7 mouse cellular contexts compared by ENCODE assay signal in the genomic region with DNA sequence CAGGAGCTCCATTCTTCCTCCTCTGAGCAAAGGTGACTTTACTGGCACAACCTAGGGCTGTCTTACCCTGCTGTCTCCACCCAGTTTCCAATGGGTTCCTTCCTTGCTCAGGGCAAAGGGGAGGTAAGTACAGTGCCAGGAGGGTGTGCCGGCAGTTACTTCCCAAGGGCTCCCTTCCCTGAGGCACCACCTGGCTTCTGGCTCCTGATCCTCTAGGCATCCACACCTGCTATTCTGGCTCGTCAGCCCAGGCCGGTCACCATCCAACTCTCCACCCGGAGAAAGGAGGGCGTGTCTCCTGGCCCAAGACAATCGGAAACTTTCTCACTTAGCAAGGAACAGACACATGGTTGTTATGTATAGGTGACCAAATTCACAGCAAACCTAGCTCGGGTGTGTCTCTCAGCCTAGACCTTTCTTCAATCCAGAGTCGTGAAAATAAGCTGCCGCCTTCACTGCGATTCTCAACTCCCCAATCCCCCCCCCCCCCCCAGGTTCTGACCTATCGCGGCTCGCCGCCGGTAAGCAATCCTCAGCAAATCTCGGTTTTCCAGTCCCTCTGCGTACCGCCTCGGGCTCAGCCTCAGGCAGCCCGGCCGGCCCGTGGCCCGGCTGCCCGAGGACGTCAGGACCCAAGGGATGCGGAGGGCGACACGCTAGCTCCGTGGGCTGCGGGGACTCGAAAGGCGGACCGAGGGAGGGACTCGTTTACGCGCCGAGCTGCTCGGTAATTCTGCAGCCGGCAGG. TPM values are rescaled to one million over a fixed set of nuclear protein-coding genes. Genes with fewer than 3 reads are reported as not detected.
DNase-seq lines count a peak whose midpoint lies in the region; ATAC-seq and TF ChIP-seq lines count a peak whose summit lies in the region.

No protein-coding gene starts in this region.

- no peaks in the 10 kb centered on the region for H3K36me3 ChIP-seq in thymus, adult 2 months (ENCODE audit: control insufficient read depth, insufficient read depth, low read length)
- no peaks in the 10 kb centered on the region for H3K36me3 ChIP-seq in hindbrain, postnatal 0 days (ENCODE audit: insufficient read depth, low read length)
- H3K36me3 ChIP-seq in liver, embryonic 14.5 days (replicated peaks; ENCODE audit: control insufficient read depth, insufficient read depth, low read depth): no peaks in the 10 kb centered on the region
- H3K36me3 ChIP-seq in stomach, embryonic 15.5 days: no peaks in the 10 kb centered on the region

- peak; percentile 64 for ATAC-seq in hindbrain, postnatal 0 days
- peak; percentile 4; the same call in 1 of the 2 replicates for ATAC-seq in liver, embryonic 14.5 days (ENCODE audit: insufficient read depth)
- peak; percentile 9; the same call in 1 of the 2 replicates for ATAC-seq in stomach, embryonic 15.5 days (ENCODE audit: insufficient read depth, low FRiP score, low read depth)

- H3K9ac ChIP-seq in hindbrain, postnatal 0 days (replicated peaks; ENCODE audit: low read length): peak overlapping the region; percentile 85
- H3K9ac ChIP-seq in liver, embryonic 14.5 days (replicated peaks): peak overlapping the region; percentile 58; the same call in 1 of the 2 replicates
- H3K9ac ChIP-seq in stomach, embryonic 15.5 days: peak overlapping the region; percentile 75

- no peak for DNase-seq in thymus, adult 2 months
- no peak for DNase-seq in thymus, postnatal 0 days (ENCODE audit: low spot score)
- DNase-seq in hindbrain, postnatal 0 days (ENCODE audit: low spot score): no peak
- DNase-seq in liver, embryonic 14.5 days (ENCODE audit: low read depth in 3 of 3, low spot score in 3 of 3): no peak
- no peak for DNase-seq in adrenal gland, adult 8-10 months

- peaks cover 10% of the 10 kb centered on the region for H3K4me1 ChIP-seq in thymus, adult 2 months (replicated peaks; ENCODE audit: control insufficient read depth, insufficient read depth, low read length)
- peaks cover 58% of the 10 kb centered on the region for H3K4me1 ChIP-seq in embryonic fibroblast, embryonic 13.5 days (ENCODE audit: control insufficient read depth, insufficient read depth, low read length)
- H3K4me1 ChIP-seq in hindbrain, postnatal 0 days (ENCODE audit: insufficient read depth, low read length): peaks cover 53% of the 10 kb centered on the region
- H3K4me1 ChIP-seq in liver, embryonic 14.5 days (replicated peaks; ENCODE audit: control insufficient read depth in 2 of 2, insufficient read depth in 2 of 2, low read length in 1 of 2): peaks cover 0 to 44% of the 10 kb centered on the region in 2 experiments; a peak in 2 of 4 replicates
- peaks cover 85% of the 10 kb centered on the region for H3K4me1 ChIP-seq in stomach, embryonic 15.5 days

- TF ChIP-seq POLR2A in thymus, adult 2 months (IDR thresholded peaks at IDR 0.05; ENCODE audit: control insufficient read depth, extremely low read depth, insufficient read depth, low read length, poor library complexity): no peak
- TF ChIP-seq POLR2A in embryonic fibroblast, embryonic 13.5 days (IDR thresholded peaks at IDR 0.05; ENCODE audit: low read depth, low read length): no peak

- no peak overlapping the region for H3K27ac ChIP-seq in thymus, adult 2 months (ENCODE audit: control insufficient read depth, insufficient read depth, low read length)
- H3K27ac ChIP-seq in embryonic fibroblast, embryonic 13.5 days (ENCODE audit: insufficient read depth, low read length): peak overlapping the region; percentile 29; the same call in 1 of the 2 replicates
- peak overlapping the region; percentile 86 for H3K27ac ChIP-seq in hindbrain, postnatal 0 days
- H3K27ac ChIP-seq in liver, embryonic 14.5 days: no peak overlapping the region
- peak overlapping the region; percentile 91 for H3K27ac ChIP-seq in stomach, embryonic 15.5 days

- WGBS in thymus, adult 2 months: 3% methylated on average over 38 of the region's 39 CpGs
- WGBS in hindbrain, postnatal 0 days: under 1% methylated on average over 38 of the region's 39 CpGs
- WGBS in liver, embryonic 14.5 days (ENCODE audit: insufficient replicate concordance): 2% methylated on average over 39 of the region's 39 CpGs
- WGBS in stomach, embryonic 15.5 days: 1% methylated on average over 39 of the region's 39 CpGs

- H3K27me3 ChIP-seq in thymus, adult 2 months (ENCODE audit: control insufficient read depth, insufficient read depth, low read length): peaks cover 15% of the 10 kb centered on the region; the same call in 1 of the 2 replicates
- H3K27me3 ChIP-seq in hindbrain, postnatal 0 days (ENCODE audit: insufficient read depth, low read length): no peaks in the 10 kb centered on the region
- peaks cover 39% of the 10 kb centered on the region for H3K27me3 ChIP-seq in liver, embryonic 14.5 days (ENCODE audit: control insufficient read depth, insufficient read depth, low read length)
- H3K27me3 ChIP-seq in stomach, embryonic 15.5 days (replicated peaks): no peaks in the 10 kb centered on the region

- peak overlapping the region; percentile 46 for H3K4me3 ChIP-seq in thymus, adult 2 months (ENCODE audit: control insufficient read depth, insufficient read depth, low read length)
- peak overlapping the region; percentile 74 for H3K4me3 ChIP-seq in embryonic fibroblast, embryonic 13.5 days (ENCODE audit: insufficient read depth, low read length)
- H3K4me3 ChIP-seq in hindbrain, postnatal 0 days (ENCODE audit: low read length): peak overlapping the region; percentile 74
- H3K4me3 ChIP-seq in liver, embryonic 14.5 days (ENCODE audit: insufficient read depth in 1 of 2, low read depth in 2 of 2, low read length in 2 of 2): peak overlapping the region; percentile 32 to 59
- H3K4me3 ChIP-seq in stomach, embryonic 15.5 days (replicated peaks): peak overlapping the region; percentile 74

- no peak for TF ChIP-seq CTCF in thymus, adult 2 months (IDR thresholded peaks at IDR 0.05; ENCODE audit: borderline replicate concordance, control insufficient read depth, extremely low read depth, insufficient read depth, low read length, poor library complexity)
- TF ChIP-seq CTCF in embryonic fibroblast, embryonic 13.5 days (IDR thresholded peaks at IDR 0.05; ENCODE audit: borderline replicate concordance, insufficient read depth, low read length): no peak
- no peak for TF ChIP-seq CTCF in hindbrain, postnatal 0 days (IDR thresholded peaks at IDR 0.05; ENCODE audit: low read depth)
- no peak for TF ChIP-seq CTCF in liver, embryonic 14.5 days (IDR thresholded peaks at IDR 0.05; ENCODE audit: low read depth)

- H3K9me3 ChIP-seq in hindbrain, postnatal 0 days (ENCODE audit: low read length): no peaks in the 10 kb centered on the region
- H3K9me3 ChIP-seq in liver, embryonic 14.5 days (ENCODE audit: control insufficient read depth, low read length): no peaks in the 10 kb centered on the region
- no peaks in the 10 kb centered on the region for H3K9me3 ChIP-seq in stomach, embryonic 15.5 days

- H3K4me2 ChIP-seq in hindbrain, postnatal 0 days (ENCODE audit: low read depth, low read length): peak overlapping the region; percentile 82
- peak overlapping the region; percentile 80 for H3K4me2 ChIP-seq in liver, embryonic 14.5 days (ENCODE audit: low read depth)
- H3K4me2 ChIP-seq in stomach, embryonic 15.5 days: peak overlapping the region; percentile 81

- TF ChIP-seq EP300 in liver, embryonic 14.5 days (IDR thresholded peaks at IDR 0.05; ENCODE audit: low read depth): no peak

RNA-seq across cellular contexts. Expression of a gene that starts 12.2 kb away (rescaled TPM):
- polyA plus RNA-seq in thymus, adult 2 months (2012; rRNA removed): 11.8 and 14.0 TPM in 2 replicates
- polyA plus RNA-seq in thymus, postnatal 0 days (2015; fragmentation: Nextera tagmentation; extraction: Ambion mirVana): 4.1 TPM in 2 replicates
- 37.0 and 45.8 TPM in 2 replicates for polyA plus RNA-seq in embryonic fibroblast, embryonic 13.5 days (2011; ENCODE audit: insufficient read length, low read depth, missing spikeins)
- 93.6 and 100 TPM in 2 replicates for total RNA-seq in hindbrain, postnatal 0 days (2014; rRNA removed)
- polyA plus RNA-seq in hindbrain, postnatal 0 days (2015; fragmentation: Nextera tagmentation; extraction: Ambion mirVana): 42.6 and 48.8 TPM in 2 replicates
- 5.6 and 6.7 TPM in 2 replicates for polyA plus RNA-seq in liver, embryonic 14.5 days (2012; rRNA removed)
- polyA plus RNA-seq in liver, embryonic 14.5 days (2014; fragmentation: Nextera tagmentation; extraction: Ambion mirVana): 4.3 and 4.9 TPM in 2 replicates
- 38.7 and 39.7 TPM in 2 replicates for polyA plus RNA-seq in stomach, embryonic 15.5 days (2015; fragmentation: Nextera tagmentation; extraction: Ambion mirVana)
- 100 to 1,000 TPM in 2 of 4 experiments, 10 to 100 TPM in 2; 86.1 to 150 (median 104) TPM for total RNA-seq in adrenal gland, adult 8-10 months (2022)

RNA-seq across cellular contexts. Expression of a gene that starts 40.6 kb away (rescaled TPM):
- 6.6 and 11.8 TPM in 2 replicates for polyA plus RNA-seq in thymus, adult 2 months (2012; rRNA removed)
- 1.1 TPM in 2 replicates for polyA plus RNA-seq in thymus, postnatal 0 days (2015; fragmentation: Nextera tagmentation; extraction: Ambion mirVana)
- polyA plus RNA-seq in embryonic fibroblast, embryonic 13.5 days (2011; ENCODE audit: insufficient read length, low read depth, missing spikeins): not detected in 2 replicates
- total RNA-seq in hindbrain, postnatal 0 days (2014; rRNA removed): not detected in 2 replicates
- not detected in 2 replicates for polyA plus RNA-seq in hindbrain, postnatal 0 days (2015; fragmentation: Nextera tagmentation; extraction: Ambion mirVana)
- 2.5 and 2.9 TPM in 2 replicates for polyA plus RNA-seq in liver, embryonic 14.5 days (2012; rRNA removed)
- polyA plus RNA-seq in liver, embryonic 14.5 days (2014; fragmentation: Nextera tagmentation; extraction: Ambion mirVana): 1.5 TPM in 1 of 2 replicates, not detected in the other
- 3,283 and 4,119 TPM in 2 replicates for polyA plus RNA-seq in stomach, embryonic 15.5 days (2015; fragmentation: Nextera tagmentation; extraction: Ambion mirVana)
- total RNA-seq in adrenal gland, adult 8-10 months (2022): not detected

Comparison
In these comparisons a context has a peak if more than half of its experiments do, and no peak if none do; other contexts are left out.
1. H3K27ac ChIP-seq: peak in embryonic fibroblast, embryonic 13.5 days (single experiment), hindbrain, postnatal 0 days (single experiment) and stomach, embryonic 15.5 days (single experiment); none in thymus, adult 2 months (single experiment) and liver, embryonic 14.5 days (single experiment).
2. ATAC-seq: peak in every context shown above with its lines; median percentile 64 in hindbrain, postnatal 0 days; 9 in stomach, embryonic 15.5 days; 4 in liver, embryonic 14.5 days.
3. RNA of a gene that starts 40.6 kb away (polyA plus RNA-seq): 3,283 to 4,119 TPM in stomach, embryonic 15.5 days; 6.6 to 11.8 TPM in thymus, adult 2 months, 1.5 to 2.9 TPM in liver, embryonic 14.5 days, 1.1 TPM in thymus, postnatal 0 days, not detected in hindbrain, postnatal 0 days and not detected in embryonic fibroblast, embryonic 13.5 days; every median in the first group is over 100 times any median in the second.
4. Peak in every context shown above with its lines, with median percentiles within 50 percentile points of each other: H3K4me3 ChIP-seq, H3K4me2 ChIP-seq and H3K9ac ChIP-seq.